Mouse (Mus musculus) kidney, postnatal 0 days (tissue): ENCODE results near the gene Iqcc. TPM values are rescaled to one million over a fixed set of nuclear protein-coding genes. Genes with fewer than 3 reads are reported as not detected.
A peak's percentile ranks its signal among the peaks of the same experiment; 100 is the strongest.

Experiments
- ATAC-seq: fragments of 200-750 bp; cut with Nextera tagmentation; replicated peaks from 2 replicates; pipeline ENCODE4 v1.8.0; 2017; ENCODE audit warnings: low read depth, moderate number of reproducible peaks, moderate TSS enrichment, moderate library complexity; ENCODE audit not compliant: low FRiP score
- DNase-seq: peaks from one replicate; pipeline ENCODE4 v3.0.0-alpha.2; 2016; ENCODE audit warnings: low spot score
- H3K27ac ChIP-seq: fragments of 300-500 bp; sonication (generic); 2 replicates; pipeline ENCODE4 v1.5.1; 2014; ENCODE audit warnings: mild to moderate bottlenecking
- H3K27me3 ChIP-seq: fragments of 300-500 bp; sonication (generic); 2 replicates; pipeline ENCODE4 v1.6.1; 2014; ENCODE audit warnings: low read length, mixed read lengths; ENCODE audit not compliant: insufficient read depth
- H3K36me3 ChIP-seq: fragments of 300-500 bp; sonication (generic); 2 replicates; pipeline ENCODE4 v1.6.1; 2014; ENCODE audit warnings: low read length, mixed read lengths; ENCODE audit not compliant: insufficient read depth
- H3K4me1 ChIP-seq: fragments of 300-500 bp; sonication (generic); replicated peaks from 2 replicates; pipeline ENCODE4 v1.6.1; 2014; ENCODE audit warnings: antibody characterized with exemption, low read length, mixed read lengths; ENCODE audit not compliant: insufficient read depth
- H3K4me2 ChIP-seq: fragments of 300-500 bp; sonication (generic); 2 replicates; pipeline ENCODE4 v1.6.1; 2014; ENCODE audit warnings: mild to moderate bottlenecking, low read length, moderate library complexity, mixed read lengths
- H3K4me3 ChIP-seq: fragments of 300-500 bp; sonication (generic); replicated peaks from 2 replicates; pipeline ENCODE4 v1.5.1; 2014; ENCODE audit warnings: low read depth, low read length
- H3K9ac ChIP-seq: fragments of 300-500 bp; sonication (generic); 2 replicates; pipeline ENCODE4 v1.6.1; 2014; ENCODE audit warnings: low read depth, low read length
- H3K9me3 ChIP-seq: fragments of 300-500 bp; sonication (generic); replicated peaks from 2 replicates; pipeline ENCODE4 v1.6.1; 2016; ENCODE audit warnings: low read length, inconsistent platforms, mixed read lengths
- CTCF ChIP-seq: IDR thresholded peaks from 2 replicates; pipeline ENCODE4 v1.5.1; 2016; ENCODE audit warnings: antibody characterized with exemption, low read depth, mild to moderate bottlenecking, moderate library complexity
- WGBS: fragments of 180-500 bp; shearing (Covaris S2); extraction: QIAGEN DNeasy Blood & Tissue Kit; methylation state at CpG from one replicate; pipeline ENCODE4 v1.1.7; 2014; 5-methylcytosine and 5-hydroxymethylcytosine counted together
- polyA plus RNA-seq: library from polyadenylated mRNA; unstranded; fragments of >200 nt; fragmentation: Nextera tagmentation; extraction: Ambion mirVana; gene quantifications from 2 replicates; pipeline ENCODE4 v1.2.1, GENCODE M21; 2015

The Iqcc gene
- polyA plus RNA-seq, 1 experiment from 2014 or later = 31.6 TPM

GRCm38 (mm10) chr4:129584884-129585608 lies 33.9 kb downstream of the Iqcc start:
- no peaks in the 10 kb centered on the region for H3K27me3 ChIP-seq
- peak overlapping the region; percentile 51 for H3K9ac ChIP-seq
- H3K9me3 ChIP-seq = no peaks in the 10 kb centered on the region
- peak overlapping the region; percentile 44 for H3K4me3 ChIP-seq
- ATAC-seq (peak; percentile 78), DNase-seq (peak; percentile 89)
- H3K4me1 ChIP-seq = no peaks in the 10 kb centered on the region
- no peaks in the 10 kb centered on the region for H3K36me3 ChIP-seq
- H3K27ac ChIP-seq = peak overlapping the region; percentile 80
- 1% methylated on average over 36 of the region's 36 CpGs for WGBS
- H3K4me2 ChIP-seq = peak overlapping the region; percentile 70
- TF ChIP-seq CTCF = peak; percentile 81

- ATAC-seq = no peak
- Histone ChIP-seq H3K4me3 (peak overlapping the region; percentile 44), H3K4me1 (no peaks in the 10 kb centered on the region), H3K9me3 (no peaks in the 10 kb centered on the region), H3K9ac (peak overlapping the region; percentile 51), H3K27ac (peak overlapping the region; percentile 80), H3K27me3 (no peaks in the 10 kb centered on the region), H3K36me3 (no peaks in the 10 kb centered on the region), H3K4me2 (peak overlapping the region; percentile 70)
- no peak for DNase-seq
- WGBS = 55% methylated on average over 1 of the region's 1 CpGs
- no peak for TF ChIP-seq CTCF
Observed at GRCm38 (mm10) chr4:129584370-129584769, 34.5 kb downstream of the Iqcc start.

- no peak overlapping the region for H3K4me2 ChIP-seq
- H3K27me3 ChIP-seq = no peaks in the 10 kb centered on the region
- TF ChIP-seq CTCF = 0 out of 2 replicates have a peak, but pooled peaks have one; percentile 9
- WGBS = 79% methylated on average over 1 of the region's 1 CpGs
- H3K4me1 ChIP-seq = no peaks in the 10 kb centered on the region
- H3K36me3 ChIP-seq = no peaks in the 10 kb centered on the region
- H3K9ac ChIP-seq = no peak overlapping the region
- ATAC-seq (no peak), DNase-seq (no peak)
- no peak overlapping the region for H3K27ac ChIP-seq
- no peaks in the 10 kb centered on the region for H3K9me3 ChIP-seq
- no peak overlapping the region for H3K4me3 ChIP-seq
Observed at GRCm38 (mm10) chr4:129582251-129582650, 36.6 kb downstream of the Iqcc start.

DNA sequence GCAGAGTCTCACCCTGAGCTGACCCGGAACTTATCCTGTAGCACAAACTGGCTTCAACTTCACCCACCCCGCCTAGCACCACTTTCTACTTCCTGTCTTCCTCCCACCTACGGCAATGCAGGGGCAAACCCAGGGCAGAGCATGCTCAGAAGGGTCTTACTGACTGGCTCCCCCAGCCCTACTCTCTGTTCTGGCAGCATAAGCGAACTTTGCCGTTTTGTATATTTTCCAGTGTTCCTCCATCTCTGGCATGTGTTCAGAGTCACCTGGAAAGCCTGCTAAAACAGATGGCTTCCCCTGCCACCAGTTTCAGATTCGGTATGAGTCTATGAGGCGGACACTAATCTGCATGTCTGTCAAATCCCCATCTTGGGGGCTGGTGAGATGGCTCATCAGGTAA lies 38.6 kb downstream of the Iqcc start:
- H3K4me2 ChIP-seq = no peak overlapping the region
- H3K9ac ChIP-seq = no peak overlapping the region
- H3K9me3 ChIP-seq = no peaks in the 10 kb centered on the region
- TF ChIP-seq CTCF = no peak
- ATAC-seq = no peak
- no peaks in the 10 kb centered on the region for H3K4me1 ChIP-seq
- no peaks in the 10 kb centered on the region for H3K27me3 ChIP-seq
- no peak for DNase-seq
- H3K27ac ChIP-seq = peak overlapping the region; percentile 68; the same call in 1 of the 2 replicates
- H3K4me3 ChIP-seq = no peak overlapping the region
- no peaks in the 10 kb centered on the region for H3K36me3 ChIP-seq
- 61% methylated on average over 7 of the region's 7 CpGs for WGBS

DNA sequence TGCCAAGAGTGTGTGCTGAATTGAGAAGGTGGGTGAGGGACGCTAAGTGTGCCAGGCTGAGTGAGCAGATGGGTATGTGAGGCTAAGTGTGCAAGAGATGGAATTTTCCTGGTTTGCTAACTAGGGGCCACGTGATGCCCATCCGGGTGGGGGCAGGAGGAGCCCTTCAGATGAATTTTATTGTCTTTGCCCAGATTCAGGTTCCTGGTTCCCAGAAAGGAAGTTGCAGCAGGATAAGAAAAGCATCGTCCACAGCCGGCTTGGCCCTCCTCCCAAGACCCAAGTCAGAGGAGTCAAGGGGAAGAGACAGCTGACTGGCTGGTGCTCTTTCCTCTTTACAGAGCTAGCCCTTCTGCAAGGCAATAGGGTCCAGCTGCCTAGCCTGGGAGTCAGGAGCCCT lies 40.4 kb downstream of the Iqcc start, which contains the start of gene Fam167b:
Gene Fam167b, minus strand, starts transcription at position 84 of the 400 bp plus-strand sequence.
- WGBS = 69% methylated on average over 5 of the region's 5 CpGs
- Histone ChIP-seq H3K9ac (0 out of 2 replicates have a peak within 1 kb of the TSS, but pooled peaks have one; percentile 35), H3K36me3 (no peaks in the 10 kb centered on the region), H3K27ac (peak within 1 kb of the TSS; percentile 64), H3K4me1 (0 out of 2 replicates have a peak, but pooled peaks cover 4% of the 10 kb centered on the region), H3K4me3 (peak within 1 kb of the TSS; percentile 21), H3K27me3 (no peaks in the 10 kb centered on the region), H3K4me2 (peak within 1 kb of the TSS; percentile 45), H3K9me3 (no peaks in the 10 kb centered on the region)
- DNase-seq (peak; percentile 49), ATAC-seq (no peak)
- no peak for TF ChIP-seq CTCF

GRCm38 (mm10) chr4:129577688-129578087 lies 41.2 kb downstream of the Iqcc start:
- Histone ChIP-seq H3K36me3 (no peaks in the 10 kb centered on the region), H3K27me3 (no peaks in the 10 kb centered on the region), H3K9ac (0 out of 2 replicates have a peak overlapping the region, but pooled peaks have one; percentile 35), H3K4me1 (0 out of 2 replicates have a peak, but pooled peaks cover 4% of the 10 kb centered on the region), H3K4me2 (peak overlapping the region; percentile 45), H3K9me3 (no peaks in the 10 kb centered on the region), H3K4me3 (peak overlapping the region; percentile 21), H3K27ac (peak overlapping the region; percentile 64)
- ATAC-seq = no peak
- TF ChIP-seq CTCF = no peak
- 68% methylated on average over 7 of the region's 7 CpGs for WGBS
- DNase-seq = no peak
